Mouse (Mus musculus) T-helper 17 cell (primary cell): Measurements from ENCODE around the gene Cd302.

Experiments
- in situ Hi-C, 2 experiments: fragments of 300-600 bp; cut with MboI, MseI; formaldehyde crosslinking; loops; 1 replicate in 1 of 2; 2 replicates in 1 of 2; pipeline ENCODE4 v1.15.1; 2025; ENCODE audit warnings: high pct_unique_total_duplicates in 2 of 2

The Cd302 gene

DNA sequence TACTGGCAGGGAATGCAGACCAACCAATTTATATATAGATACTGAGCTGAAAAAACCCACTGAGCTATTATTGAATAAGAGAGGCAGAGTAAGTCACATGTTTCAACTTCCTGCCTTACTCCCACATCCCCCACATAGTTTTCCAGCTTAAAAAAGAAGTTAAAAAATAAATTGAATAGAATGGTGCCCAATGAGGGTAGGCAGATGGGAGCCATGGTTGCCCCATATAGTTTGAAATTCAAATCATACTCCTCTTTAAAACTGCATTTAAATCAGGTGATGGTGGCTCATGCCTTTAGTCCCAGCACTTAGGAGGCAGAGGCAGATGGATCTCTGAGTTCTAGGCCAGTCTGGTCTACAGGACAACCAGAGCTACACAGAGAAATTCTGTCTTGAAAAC is 30.8 kb downstream of the Cd302 start:
- in situ Hi-C loops, result loop anchor here in 1 of 2 experiments (10.0 kb wide), 1 partner anchor 171 kb away; no protein-coding TSS in a partner anchor

- in situ Hi-C loops, result loop anchor here in 1 of 2 experiments (10.0 kb wide), 1 partner anchor 172 kb away; no protein-coding TSS in a partner anchor
Observed at GRCm38 (mm10) chr2:60252782-60253181, 31.5 kb downstream of the Cd302 start.

DNA sequence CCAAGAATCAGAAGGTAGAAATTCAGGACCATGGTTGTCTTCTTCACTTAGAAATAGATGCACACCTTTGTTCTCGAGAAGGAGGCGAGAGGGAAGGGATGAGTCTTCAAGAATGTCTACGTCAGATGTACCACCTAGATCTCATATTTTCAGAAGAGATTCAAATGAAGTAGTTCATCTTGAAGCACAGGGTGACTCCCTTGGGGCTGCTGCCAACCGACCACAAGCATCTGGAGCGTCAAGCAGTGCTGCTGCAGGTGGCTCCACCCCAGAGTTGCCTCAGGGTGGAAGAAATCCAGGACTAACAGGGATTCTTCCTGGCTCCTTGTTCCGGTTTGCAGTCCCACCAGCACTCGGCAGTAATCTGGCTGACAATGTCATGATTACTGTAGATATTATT is 49.8 kb downstream of the Cd302 start:
- in situ Hi-C loops, result no loop called here

DNA sequence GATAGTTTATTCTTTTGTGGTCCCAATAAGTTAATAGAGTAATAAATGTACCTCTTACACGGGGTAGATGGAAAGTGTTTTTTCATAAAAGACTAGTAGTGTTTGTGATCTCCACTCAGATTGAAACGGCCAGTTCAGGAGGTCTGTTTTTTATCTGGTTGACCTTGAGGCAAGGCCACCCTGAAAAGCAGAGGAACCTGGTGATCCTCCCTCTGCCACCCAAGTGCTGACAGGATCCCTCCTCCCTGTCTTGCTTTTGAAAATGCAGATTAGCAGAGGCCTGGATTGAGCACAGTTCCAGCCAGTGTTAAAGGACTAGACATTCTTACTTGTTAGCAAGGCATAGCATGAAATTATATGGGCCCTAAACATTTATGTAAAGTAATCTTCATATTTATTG is 51.1 kb downstream of the Cd302 start:
- in situ Hi-C loops, result no loop called here

GRCm38 (mm10) chr2:60230361-60230760 is 53.9 kb downstream of the Cd302 start:
- in situ Hi-C loops, result no loop called here

- in situ Hi-C loops, result no loop called here
Observed at GRCm38 (mm10) chr2:60228470-60228869, 55.8 kb downstream of the Cd302 start.

DNA sequence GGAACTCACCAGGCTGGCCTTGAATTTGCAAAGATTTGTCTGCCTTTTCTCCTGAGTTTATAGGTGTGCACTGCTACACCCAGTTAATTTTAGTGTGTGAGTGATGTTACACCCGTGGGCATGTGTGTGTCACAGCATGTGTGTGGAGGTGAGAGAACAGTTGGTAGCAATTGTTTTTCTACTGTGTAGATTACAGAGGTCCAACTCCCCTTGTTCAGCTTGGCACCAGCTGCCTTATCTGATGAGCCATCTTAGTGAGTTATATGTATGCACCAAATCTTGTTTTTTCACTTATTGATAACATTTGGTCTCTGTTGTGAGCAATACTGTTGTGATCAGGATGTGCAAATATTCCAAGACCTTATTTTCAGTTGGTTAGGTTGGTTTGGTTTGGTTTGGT is 60.8 kb downstream of the Cd302 start:
- in situ Hi-C loops, result no loop called here

GRCm38 (mm10) chr2:60221954-60222353 is 62.3 kb downstream of the Cd302 start:
- in situ Hi-C loops, result no loop called here

DNA sequence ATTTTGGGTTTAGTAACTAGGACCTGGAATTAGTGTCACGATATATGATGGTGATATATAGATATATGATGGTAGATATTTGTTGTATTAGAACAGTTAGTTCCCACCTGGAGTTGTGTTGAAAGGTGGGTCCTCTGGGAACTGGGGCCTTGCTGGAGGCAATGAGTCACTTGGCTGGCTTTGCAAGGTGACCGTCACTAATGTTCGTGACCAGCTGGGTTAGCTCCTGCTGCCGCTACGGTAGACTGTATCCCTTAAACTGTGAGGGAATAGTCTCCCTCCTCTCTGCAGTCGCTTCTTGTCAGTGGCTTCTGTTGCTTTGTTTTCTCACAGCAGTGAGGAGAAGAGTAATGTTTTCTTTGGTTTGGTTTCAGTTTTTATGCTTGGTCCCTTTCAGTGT is 63.1 kb downstream of the Cd302 start:
- in situ Hi-C loops, result no loop called here

GRCm38 (mm10) chr2:60217620-60218019 is 66.7 kb downstream of the Cd302 start:
- in situ Hi-C loops, result loop anchor here in 1 of 2 experiments (10.0 kb wide), 1 partner anchor 1387 kb away; no protein-coding TSS in a partner anchor

GRCm38 (mm10) chr2:60216547-60217153 is 67.6 kb downstream of the Cd302 start:
- in situ Hi-C loops, result loop anchor here in 1 of 2 experiments (10.0 kb wide), 1 partner anchor 1388 kb away; no protein-coding TSS in a partner anchor

DNA sequence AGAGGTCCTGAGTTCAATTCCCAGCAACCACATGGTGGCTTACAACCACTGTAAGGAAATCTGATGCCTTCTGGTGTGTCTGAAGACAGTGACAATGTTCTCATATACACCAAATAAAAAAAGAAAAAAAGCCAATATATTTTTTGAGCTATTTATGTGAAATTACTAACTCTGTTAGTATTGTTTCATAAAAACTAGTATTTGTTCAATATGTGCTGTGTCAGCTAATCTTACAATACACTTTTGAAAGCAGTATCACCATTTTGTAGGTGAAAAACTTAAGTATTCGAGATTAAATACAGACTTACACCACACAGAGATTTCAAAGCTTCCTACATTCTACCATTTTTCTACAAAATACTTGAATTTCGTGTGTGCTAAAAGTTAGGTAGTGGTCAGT is 69.6 kb downstream of the Cd302 start:
- in situ Hi-C loops, result loop anchor here in 1 of 2 experiments (10.0 kb wide), 1 partner anchor 1390 kb away; no protein-coding TSS in a partner anchor

DNA sequence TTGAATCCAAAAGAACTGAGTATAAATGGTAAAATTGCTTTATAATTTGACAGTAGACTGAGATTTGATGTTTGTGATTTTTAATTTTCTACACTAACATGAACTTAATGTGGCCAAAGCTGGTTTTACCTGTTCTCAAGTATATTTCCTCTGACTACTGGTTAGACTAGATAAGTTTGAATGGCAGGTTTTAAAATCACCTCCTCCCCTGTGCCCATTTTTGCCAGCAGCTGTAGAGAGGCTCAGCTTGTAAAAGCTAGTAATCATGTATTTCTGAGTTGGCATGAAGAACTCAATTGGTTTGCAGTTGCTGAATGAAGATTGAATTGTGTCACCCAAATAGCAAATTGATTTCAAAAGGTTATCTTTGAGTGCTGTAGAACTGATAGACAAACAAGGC is 71.8 kb downstream of the Cd302 start:
- in situ Hi-C loops, result loop anchor here in 1 of 2 experiments (10.0 kb wide), 1 partner anchor 1392 kb away; no protein-coding TSS in a partner anchor

DNA sequence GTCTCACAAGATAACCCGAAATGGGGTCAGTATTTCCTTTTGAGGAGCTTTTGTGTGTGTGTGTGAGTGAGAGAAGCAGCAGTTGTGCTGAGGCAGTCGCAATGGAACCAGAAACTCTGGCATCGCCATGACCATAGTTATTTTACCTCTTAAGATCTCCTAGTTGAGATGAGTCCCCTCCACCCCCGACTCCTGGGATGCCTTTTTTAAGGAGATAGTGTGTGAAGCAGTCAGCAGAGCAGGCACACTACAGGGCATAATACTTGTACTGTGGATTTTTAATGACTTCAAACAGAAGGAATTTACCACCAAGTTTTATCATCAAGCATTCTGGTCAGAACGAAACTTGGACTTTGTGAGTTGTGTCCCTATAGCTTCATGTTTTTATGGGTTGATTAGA is 73.5 kb downstream of the Cd302 start:
- in situ Hi-C loops, result loop anchor here in 1 of 2 experiments (10.0 kb wide), 1 partner anchor 1394 kb away; no protein-coding TSS in a partner anchor

GRCm38 (mm10) chr2:60209703-60210651 is 74.3 kb downstream of the Cd302 start, which contains the start of the genes Baz2b and March7:
Gene Baz2b, minus strand, starts transcription at chr2:60209839.
Gene March7, plus strand, starts transcription at chr2:60209887.
- in situ Hi-C loops, result loop anchor here (5.0 to 10.0 kb wide), 3 partner anchors 98 to 1395 kb away; no protein-coding TSS in a partner anchor

DNA sequence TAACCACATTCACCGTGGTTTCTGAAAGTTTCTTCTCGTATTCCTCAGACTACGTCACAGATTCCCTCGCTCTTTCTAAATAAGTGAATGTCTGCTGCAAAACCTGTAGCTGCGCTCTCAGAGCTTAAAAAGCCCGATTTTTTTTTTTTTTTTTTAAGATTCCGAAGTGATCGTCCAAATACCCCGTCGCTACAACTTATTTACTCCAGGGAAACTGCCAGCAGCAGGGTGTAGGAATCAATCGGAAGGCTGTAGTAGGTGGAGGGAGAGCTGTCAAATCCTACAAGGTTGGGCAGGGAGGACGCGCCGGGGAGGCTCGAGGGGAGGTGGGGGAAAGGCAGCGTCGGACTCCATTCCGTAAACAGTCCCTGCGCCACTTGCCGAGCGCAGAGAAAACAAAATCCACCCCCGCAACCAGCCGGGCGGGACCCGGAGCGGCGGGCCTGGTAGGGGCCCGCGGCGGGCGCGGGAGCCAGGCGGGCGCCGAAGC is 75.1 kb downstream of the Cd302 start:
- in situ Hi-C loops, result loop anchor here (5.0 to 10.0 kb wide), 2 partner anchors 97 to 164 kb away; no protein-coding TSS in a partner anchor

GRCm38 (mm10) chr2:60205795-60206194 is 78.5 kb downstream of the Cd302 start:
- in situ Hi-C loops, result loop anchor here (5.0 to 10.0 kb wide), 2 partner anchors 93 to 161 kb away; no protein-coding TSS in a partner anchor

DNA sequence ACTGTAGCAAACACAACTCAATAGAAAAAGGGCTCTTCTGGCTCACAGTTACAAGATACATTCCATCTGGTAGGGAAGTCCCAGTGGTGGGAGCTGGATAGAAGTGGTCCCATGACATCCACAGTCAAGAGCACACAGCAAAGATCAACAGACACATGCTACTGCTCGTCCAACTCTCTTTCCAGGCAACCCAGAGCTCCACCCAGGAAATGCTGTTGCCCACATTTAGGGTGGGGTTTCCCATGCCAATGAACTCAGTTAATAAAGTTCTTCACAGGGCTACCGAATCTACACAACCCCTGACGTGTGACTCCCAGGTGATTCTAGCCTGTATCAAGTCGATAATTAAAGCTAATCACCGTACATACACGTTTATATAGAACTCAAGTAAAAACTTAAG is 80.1 kb downstream of the Cd302 start:
- in situ Hi-C loops, result loop anchor here in 1 of 2 experiments (10.0 kb wide), 1 partner anchor 159 kb away; no protein-coding TSS in a partner anchor

GRCm38 (mm10) chr2:60203733-60204132 is 80.6 kb downstream of the Cd302 start:
- in situ Hi-C loops, result loop anchor here in 1 of 2 experiments (10.0 kb wide), 1 partner anchor 159 kb away; no protein-coding TSS in a partner anchor

- in situ Hi-C loops, result loop anchor here in 1 of 2 experiments (10.0 kb wide), 1 partner anchor 158 kb away; no protein-coding TSS in a partner anchor
Observed at GRCm38 (mm10) chr2:60202900-60203530, 81.3 kb downstream of the Cd302 start.
